Mouse (Mus musculus): ENCODE measurements at regions not wholly inside any gene's neighbourhood (a gene's known extent, or its start where the extent isn't known, plus 50 kb on each side); places are given as distances from the start of the nearest gene placed in this dataset.

GRCm38 (mm10) chr17:7467638-7468037, 82.4 kb upstream of the Unc93a2 start:
- no peak for DNase-seq (ENCODE audit: low spot score in 2 of 2)

GRCm38 (mm10) chr17:7464901-7465300, 79.6 kb upstream of the Unc93a2 start:
- no peak for DNase-seq (ENCODE audit: low spot score in 2 of 2)

- DNase-seq (ENCODE audit: low spot score in 2 of 2), result no peak
These were observed 75.9 kb upstream of the Unc93a2 start for GRCm38 (mm10) chr17:7461164-7461563.

GRCm38 (mm10) chr17:7456939-7457338, 71.7 kb upstream of the Unc93a2 start:
- no peak for DNase-seq (ENCODE audit: low spot score in 2 of 2)

GRCm38 (mm10) chr17:7443822-7444221, 58.6 kb upstream of the Unc93a2 start:
- peak; percentile 53 to 63 for DNase-seq (ENCODE audit: low spot score in 2 of 2)

GRCm38 (mm10) chr17:7435075-7435474, 49.8 kb upstream of the Unc93a2 start:
- DNase-seq (ENCODE audit: low spot score in 2 of 2), result no peak

All from left cerebral cortex, adult 18-20 months (tissue).